Mouse (Mus musculus): ENCODE data around the gene Slc39a3. TPM values are rescaled to one million over a fixed set of nuclear protein-coding genes. Genes with fewer than 3 reads are reported as not detected.
A peak's percentile ranks its signal among the peaks of the same experiment; 100 is the strongest.

Gene Slc39a3
- total and polyA plus RNA-seq, 3 experiments = 15.6 to 19.5 TPM; not detected in 1

DNA sequence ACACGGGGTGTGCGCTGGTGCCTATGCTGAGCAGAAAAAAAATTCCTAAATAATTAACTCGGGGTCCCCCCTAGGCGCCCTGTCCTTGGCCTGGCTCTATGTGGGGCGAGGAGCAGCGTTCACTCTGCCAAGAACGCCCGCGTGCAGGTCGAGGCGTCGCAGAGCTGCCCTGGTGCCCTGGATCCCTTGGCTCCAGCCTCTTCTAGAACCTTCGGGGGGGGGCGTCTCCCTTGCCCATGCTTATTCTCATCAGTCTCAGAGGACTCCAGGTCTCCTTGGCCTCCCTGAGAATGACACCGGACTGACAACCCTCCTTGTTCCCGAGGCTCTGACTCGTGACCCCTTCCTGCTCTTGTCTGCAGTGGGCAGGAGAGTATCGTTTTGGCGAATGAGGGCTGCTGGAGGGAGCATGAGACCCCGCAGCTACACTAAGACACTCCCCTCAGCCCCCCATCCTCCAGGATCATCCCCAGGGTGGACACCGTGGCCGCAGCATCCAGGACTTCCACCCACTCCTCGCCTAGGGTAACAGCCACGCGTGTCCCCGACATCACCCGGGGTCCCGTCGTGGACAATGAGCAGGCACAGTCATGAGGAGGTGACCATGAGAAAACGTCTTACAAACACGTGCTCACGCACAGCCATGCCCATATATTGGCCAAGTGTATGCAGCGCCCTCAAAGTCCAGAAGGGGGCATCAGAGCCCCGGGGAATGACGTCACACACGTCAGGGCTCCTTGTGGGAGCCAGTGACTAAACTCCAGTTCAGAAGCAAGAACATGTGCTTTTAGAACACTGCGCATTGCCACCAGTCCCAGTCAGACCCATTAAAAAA lies 37.6 kb downstream of the Slc39a3 start:
- H3K4me3 ChIP-seq (ENCODE audit: control insufficient read depth in 1 of 2, insufficient read depth in 1 of 2, low read depth in 2 of 2, low read length in 2 of 2) = peak overlapping the region; percentile 46 to 55
- TF ChIP-seq CTCF (IDR thresholded peaks at IDR 0.05 in 2 of 3, conservative IDR thresholded peaks at IDR 0.05 in 1 of 3; ENCODE audit: control insufficient read depth in 1 of 3, insufficient read depth in 1 of 3, low read depth in 2 of 3, low read length in 3 of 3, poor library complexity in 1 of 3, severe bottlenecking in 1 of 3) (peak; percentile 82 to 94 (median 93)), CHD1 (IDR thresholded peaks at IDR 0.05; ENCODE audit: low read depth, low read length) (no peak), USF2 (IDR thresholded peaks at IDR 0.05; ENCODE audit: borderline replicate concordance in 1 of 2, insufficient read depth in 1 of 2, low read depth in 1 of 2, low read length in 2 of 2) (0 out of 4 replicates have a peak, but pooled peaks of 1 of the 2 experiments have one; percentile 11), ZMIZ1 (IDR thresholded peaks at IDR 0.05; ENCODE audit: low read depth, low read length) (peak; percentile 72), RCOR1 (IDR thresholded peaks at IDR 0.05; ENCODE audit: low read depth, low read length) (0 out of 2 replicates have a peak, but pooled peaks have one; percentile 21), HCFC1 (IDR thresholded peaks at IDR 0.05; ENCODE audit: low read depth, low read length) (peak; percentile 72), ELF1 (IDR thresholded peaks at IDR 0.05; ENCODE audit: low read depth, low read length) (0 out of 2 replicates have a peak, but pooled peaks have one; percentile 31), JUND (IDR thresholded peaks at IDR 0.05; ENCODE audit: low read depth, low read length) (peak; percentile 91), CHD2 (IDR thresholded peaks at IDR 0.05; ENCODE audit: low read length) (no peak), GABPA (IDR thresholded peaks at IDR 0.05; ENCODE audit: low read depth, low read length) (peak; percentile 69), ETS1 (IDR thresholded peaks at IDR 0.05; ENCODE audit: low read depth, low read length) (peak; percentile 86), GATA1 (IDR thresholded peaks at IDR 0.05; ENCODE audit: low read depth, low read length) (no peak), ZKSCAN1 (IDR thresholded peaks at IDR 0.05; ENCODE audit: low read depth, low read length) (no peak), MEF2A (IDR thresholded peaks at IDR 0.05; ENCODE audit: extremely low read depth, insufficient replicate concordance, low read depth, low read length, poor library complexity, severe bottlenecking) (no peak), ZC3H11A (IDR thresholded peaks at IDR 0.05; ENCODE audit: low read depth, low read length) (peak; percentile 22; the same call in 1 of the 2 replicates), NELFE (IDR thresholded peaks at IDR 0.05; ENCODE audit: low read depth, low read length) (peak; percentile 72), E2F4 (IDR thresholded peaks at IDR 0.05; ENCODE audit: borderline replicate concordance, low read depth, low read length) (no peak), POLR2AphosphoS5 (IDR thresholded peaks at IDR 0.05; ENCODE audit: borderline replicate concordance, low read depth, low read length) (no peak), SIN3A (IDR thresholded peaks at IDR 0.05; ENCODE audit: low read length) (peak; percentile 97), TBP (IDR thresholded peaks at IDR 0.05; ENCODE audit: low read depth, low read length) (peak; percentile 66), EP300 (IDR thresholded peaks at IDR 0.05; ENCODE audit: low read depth in 1 of 2, low read length in 2 of 2) (peak in 1 of 2 experiments; percentile 22; a peak in 1 of 4 replicates), UBTF (IDR thresholded peaks at IDR 0.05; ENCODE audit: borderline replicate concordance, insufficient read depth, low read depth, low read length) (no peak), MAX (IDR thresholded peaks at IDR 0.05; ENCODE audit: low read length) (peak; percentile 100), TAL1 (IDR thresholded peaks at IDR 0.05; ENCODE audit: low read length) (no peak), ZNF384 (IDR thresholded peaks at IDR 0.05; ENCODE audit: low read depth, low read length) (peak; percentile 58), MAFK (IDR thresholded peaks at IDR 0.05; ENCODE audit: borderline replicate concordance, low read depth, low read length) (no peak), BHLHE40 (IDR thresholded peaks at IDR 0.05; ENCODE audit: borderline replicate concordance, low read depth, low read length) (peak; percentile 78; the same call in 1 of the 2 replicates), MAZ (IDR thresholded peaks at IDR 0.05; ENCODE audit: low read depth, low read length) (0 out of 2 replicates have a peak, but pooled peaks have one; percentile 74), NRF1 (IDR thresholded peaks at IDR 0.05; ENCODE audit: insufficient read depth, low read depth, low read length, poor library complexity, severe bottlenecking) (0 out of 2 replicates have a peak, but pooled peaks have one; percentile 28), MXI1 (IDR thresholded peaks at IDR 0.05; ENCODE audit: low read depth, low read length) (peak; percentile 99), MYC (IDR thresholded peaks at IDR 0.05; ENCODE audit: low read depth, low read length) (peak; percentile 99), MYB (IDR thresholded peaks at IDR 0.05; ENCODE audit: low read depth, low read length) (0 out of 2 replicates have a peak, but pooled peaks have one; percentile 12), KAT2A (conservative IDR thresholded peaks at IDR 0.05; ENCODE audit: low read depth, low read length) (0 out of 2 replicates have a peak, but pooled peaks have one; percentile 31), RAD21 (IDR thresholded peaks at IDR 0.05; ENCODE audit: low read depth, low read length) (peak; percentile 36)

More for the DNA sequence above, 37.6 kb downstream of the Slc39a3 start:
- Histone ChIP-seq H3K36me3 (ENCODE audit: control insufficient read depth in 1 of 2, insufficient read depth in 2 of 2, low read length in 2 of 2) (peaks cover 0 to 5% of the 10 kb centered on the region in 2 experiments; a peak in 2 of 4 replicates), H3K79me2 (ENCODE audit: control insufficient read depth, insufficient read depth, low read length, poor library complexity) (no peaks in the 10 kb centered on the region), H3K27me3 (ENCODE audit: control insufficient read depth in 1 of 2, insufficient read depth in 2 of 2, low read length in 2 of 2) (no peaks in the 10 kb centered on the region), H3K9ac (ENCODE audit: control insufficient read depth, low read depth, low read length, poor library complexity, severe bottlenecking) (peak overlapping the region; percentile 73), H3K4me1 (ENCODE audit: control insufficient read depth in 1 of 2, insufficient read depth in 2 of 2, low read length in 2 of 2) (peaks cover 5 to 14% of the 10 kb centered on the region in 2 experiments; a peak in 3 of 4 replicates), H3K9me3 (replicated peaks; ENCODE audit: insufficient read depth, low read length) (no peaks in the 10 kb centered on the region), H3K27ac (ENCODE audit: control insufficient read depth, low read depth, low read length) (peak overlapping the region; percentile 83)
- peak; percentile 94 for DNase-seq (ENCODE audit: low read depth, low spot score)
